Mouse (Mus musculus) ES-E14 (cell line): ENCODE measurements around the gene Slc36a2. TPM values are rescaled to one million over a fixed set of nuclear protein-coding genes. Genes with fewer than 3 reads are reported as not detected.

Source experiments
- DNase-seq: peaks from one replicate; pipeline ENCODE4 v3.0.0-alpha.2; 2013; ENCODE audit warnings: low read depth, low spot score
- H3K27ac ChIP-seq: 2 replicates; pipeline ENCODE4 v1.5.1; 2012; ENCODE audit warnings: low read depth, mild to moderate bottlenecking, low read length, moderate library complexity, mixed read lengths; ENCODE audit not compliant: poor library complexity, insufficient read depth, severe bottlenecking
- H3K36me3 ChIP-seq: 2 replicates; pipeline ENCODE4 v1.6.1; 2012; ENCODE audit warnings: mild to moderate bottlenecking, low read length, moderate library complexity, mixed read lengths; ENCODE audit not compliant: control insufficient read depth, poor library complexity, insufficient read depth, severe bottlenecking
- H3K4me1 ChIP-seq, 2 experiments: fragments of 150-350 bp in 1 of 2; sonication (generic) in 1 of 2; 2 replicates each; pipeline ENCODE4 v1.6.1; 2012; ENCODE audit warnings: low read length in 2 of 2, mild to moderate bottlenecking in 1 of 2, mixed read lengths in 1 of 2; ENCODE audit not compliant: control insufficient read depth in 2 of 2, insufficient read depth in 2 of 2, poor library complexity in 1 of 2
- H3K4me3 ChIP-seq, 2 experiments: fragments of 150-350 bp in 1 of 2; sonication (generic) in 1 of 2; 2 replicates each; pipeline ENCODE4 v1.5.1; 2012; ENCODE audit warnings: low read length in 2 of 2, low read depth in 1 of 2, mild to moderate bottlenecking in 1 of 2, mixed read lengths in 1 of 2; ENCODE audit not compliant: insufficient read depth in 1 of 2, poor library complexity in 1 of 2, severe bottlenecking in 1 of 2
- H3K9ac ChIP-seq: 2 replicates; pipeline ENCODE4 v1.6.1; 2012; ENCODE audit warnings: low read depth, mild to moderate bottlenecking, low read length, mixed read lengths; ENCODE audit not compliant: poor library complexity, insufficient read depth, severe bottlenecking
- H3K9me3 ChIP-seq: fragments of 150-350 bp; sonication (generic); 2 replicates; pipeline ENCODE4 v1.6.1; 2012; ENCODE audit warnings: low read depth, mild to moderate bottlenecking, low read length; ENCODE audit not compliant: control insufficient read depth, insufficient read depth
- CHD2 ChIP-seq: IDR thresholded peaks from 2 replicates; pipeline ENCODE4 v1.6.1; 2014; ENCODE audit warnings: mild to moderate bottlenecking, low read depth, low read length, inconsistent platforms
- HCFC1 ChIP-seq: IDR thresholded peaks from 2 replicates; pipeline ENCODE4 v1.6.1; 2012; ENCODE audit warnings: low read length, inconsistent platforms, borderline replicate concordance; ENCODE audit not compliant: insufficient read depth
- MAFK ChIP-seq: IDR thresholded peaks from 2 replicates; pipeline ENCODE4 v1.6.1; 2014; ENCODE audit warnings: mild to moderate bottlenecking, low read depth, low read length, inconsistent platforms; ENCODE audit not compliant: insufficient read depth
- ZC3H11A ChIP-seq: IDR thresholded peaks from 2 replicates; pipeline ENCODE4 v1.6.1; 2012; ENCODE audit warnings: low read depth, mild to moderate bottlenecking, inconsistent platforms, low read length, borderline replicate concordance
- ZNF384 ChIP-seq: IDR thresholded peaks from 2 replicates; pipeline ENCODE4 v1.6.1; 2012; ENCODE audit warnings: low read depth, low read length, inconsistent platforms
- in situ Hi-C, 2 experiments: fragments of 600-800 bp; cut with MboI; formaldehyde crosslinking; loops; one replicate each; pipeline ENCODE4 v1.15.1; 2025; ENCODE audit warnings: low sequenced_read_pairs in 2 of 2, inconsistent platforms in 1 of 2; ENCODE audit not compliant: unreplicated experiment in 2 of 2
- total RNA-seq: library from RNA; depleted of rRNA; stranded (reverse); fragments of 300-350 nt; gene quantifications from 2 replicates; pipeline ENCODE4 v1.2.3, GENCODE M21; 2012

The Slc36a2 gene
- total RNA-seq, 1 experiment: 0.09 TPM

DNA sequence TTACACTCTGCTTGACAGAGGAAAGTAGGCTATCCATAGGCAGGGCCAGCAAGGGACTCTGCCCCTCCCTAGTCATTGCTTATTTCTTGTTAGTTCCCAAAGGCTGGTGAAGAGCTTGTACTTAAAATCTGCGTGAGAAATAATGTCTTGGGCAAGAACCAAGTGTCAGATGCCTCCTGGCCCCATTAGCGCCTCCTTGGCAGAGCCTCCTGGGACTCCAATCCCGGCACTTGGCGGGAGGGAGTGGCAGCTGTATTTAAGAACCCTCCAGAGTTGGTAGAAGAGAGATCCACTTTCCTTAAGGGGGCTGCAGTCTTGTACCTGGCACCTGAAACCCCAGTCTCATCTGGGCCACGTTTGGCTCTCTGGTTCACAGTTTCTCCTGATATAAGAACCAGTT, 29.3 kb upstream of the Slc36a2 start:
- Histone ChIP-seq H3K4me1 (peaks cover 0 to 11% of the 10 kb centered on the region in 2 experiments; a peak in 2 of 4 replicates), H3K36me3 (no peaks in the 10 kb centered on the region; the same call in 1 of the 2 replicates), H3K9ac (no peak overlapping the region), H3K27ac (no peak overlapping the region), H3K4me3 (no peak overlapping the region), H3K9me3 (no peaks in the 10 kb centered on the region)
- in situ Hi-C loops: no loop called here
- TF ChIP-seq MAFK (no peak), ZNF384 (no peak), CHD2 (no peak), ZC3H11A (no peak), HCFC1 (no peak)
- DNase-seq: no peak

DNA sequence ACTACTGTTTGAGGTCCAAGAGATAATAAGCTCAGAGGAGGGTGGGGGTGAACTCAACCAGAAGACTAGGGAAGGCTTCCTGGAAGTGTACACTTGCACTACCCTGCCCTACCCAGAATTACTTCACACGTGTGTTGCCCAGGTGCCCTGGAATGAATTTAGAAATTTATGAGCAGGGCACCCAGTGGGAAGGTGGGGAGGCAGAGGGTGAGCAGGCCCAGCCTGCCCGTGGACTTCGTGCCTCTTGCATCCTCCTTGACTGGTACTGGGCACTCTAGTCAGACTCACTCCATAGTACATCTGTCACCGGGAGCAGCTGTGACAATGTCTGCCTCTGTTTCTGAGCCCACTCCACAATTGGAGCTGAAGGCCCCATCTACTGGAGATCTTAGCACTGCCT, 28.6 kb upstream of the Slc36a2 start:
- H3K9me3 ChIP-seq: no peaks in the 10 kb centered on the region
- in situ Hi-C loops: no loop called here

DNA sequence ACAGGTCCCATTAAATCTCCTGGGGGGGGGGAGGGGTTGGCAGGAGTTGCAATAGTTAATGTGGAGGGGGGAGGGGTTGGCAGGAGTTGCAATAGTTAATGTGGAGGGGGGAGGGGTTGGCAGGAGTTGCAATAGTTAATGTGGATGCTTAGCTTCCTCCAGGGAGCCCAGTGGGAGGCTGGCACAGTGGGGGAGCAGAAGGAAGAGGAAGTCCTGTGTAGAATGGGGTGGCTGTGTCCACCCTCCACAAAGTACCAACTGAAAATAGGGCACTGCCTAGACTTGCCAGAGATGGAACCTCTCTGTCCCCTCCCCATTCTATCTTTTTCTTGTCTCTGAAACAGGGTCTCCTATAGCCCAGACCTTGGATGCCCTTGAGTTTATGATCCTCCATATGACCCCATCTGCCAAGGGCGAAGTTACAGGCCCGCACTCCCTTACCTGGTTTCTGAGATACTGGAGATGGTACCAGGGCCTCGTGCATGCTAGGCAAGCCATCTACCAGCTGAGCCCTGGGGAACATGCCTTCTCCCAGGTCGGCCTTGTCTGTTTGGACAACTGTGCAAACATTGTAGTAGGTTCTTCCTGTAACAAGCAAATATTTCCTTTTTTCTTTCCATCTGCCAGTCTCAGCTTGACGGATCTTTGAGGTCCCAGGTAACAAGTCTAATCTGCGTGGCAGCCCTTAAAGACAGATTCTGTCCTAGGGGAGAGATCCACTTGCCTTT, 24.9 kb upstream of the Slc36a2 start:
- no peak overlapping the region for H3K27ac ChIP-seq
- in situ Hi-C loops: loop anchor here (10.0 kb wide), 1 partner anchor 175 kb away; no protein-coding TSS in a partner anchor

More for the DNA sequence above, 28.6 kb upstream of the Slc36a2 start:
- DNase-seq: no peak
- no peak overlapping the region for H3K4me3 ChIP-seq
- H3K4me1 ChIP-seq: peaks cover 0 to 11% of the 10 kb centered on the region in 2 experiments; a peak in 2 of 4 replicates
- no peak overlapping the region for H3K9ac ChIP-seq
- TF ChIP-seq ZNF384 (no peak), HCFC1 (no peak), ZC3H11A (no peak), CHD2 (no peak), MAFK (no peak)
- no peak overlapping the region for H3K27ac ChIP-seq
- no peaks in the 10 kb centered on the region for H3K36me3 ChIP-seq

DNA sequence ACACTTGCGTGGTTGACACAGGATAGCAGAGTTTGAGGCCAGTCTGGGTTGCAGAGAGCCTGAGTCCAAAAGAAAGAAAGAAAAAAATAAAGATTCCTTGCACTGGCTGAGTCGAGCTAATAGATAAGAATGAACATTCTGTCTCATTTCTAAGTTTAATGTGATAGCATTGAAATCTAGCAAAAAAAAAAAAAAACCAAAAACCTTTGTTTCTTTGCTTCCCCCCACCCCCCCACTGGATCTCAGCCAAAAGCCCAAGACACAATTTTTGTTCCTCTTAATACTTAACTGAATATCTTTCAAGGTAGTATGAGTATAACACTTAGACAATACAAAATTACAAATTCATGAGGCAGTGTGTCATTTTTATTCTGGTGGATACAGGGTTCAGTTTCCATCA, 24.2 kb upstream of the Slc36a2 start:
- Histone ChIP-seq H3K9me3 (no peaks in the 10 kb centered on the region), H3K36me3 (no peaks in the 10 kb centered on the region), H3K4me1 (peaks cover 0 to 11% of the 10 kb centered on the region in 2 experiments; a peak in 2 of 4 replicates), H3K27ac (no peak overlapping the region), H3K4me3 (no peak overlapping the region), H3K9ac (no peak overlapping the region)
- no peak for DNase-seq
- no peak for TF ChIP-seq CHD2
- TF ChIP-seq MAFK: no peak
- no peak for TF ChIP-seq ZC3H11A
- no peak for TF ChIP-seq HCFC1
- no peak for TF ChIP-seq ZNF384
- in situ Hi-C loops: loop anchor here (10.0 kb wide), 1 partner anchor 176 kb away; no protein-coding TSS in a partner anchor

More for the DNA sequence above, 24.9 kb upstream of the Slc36a2 start:
- Histone ChIP-seq H3K4me3 (no peak overlapping the region), H3K4me1 (peaks cover 0 to 11% of the 10 kb centered on the region in 2 experiments; a peak in 2 of 4 replicates), H3K9ac (no peak overlapping the region), H3K36me3 (no peaks in the 10 kb centered on the region), H3K9me3 (no peaks in the 10 kb centered on the region)
- TF ChIP-seq ZNF384: no peak
- no peak for TF ChIP-seq HCFC1
- TF ChIP-seq MAFK: no peak
- no peak for TF ChIP-seq ZC3H11A
- no peak for TF ChIP-seq CHD2
- DNase-seq: no peak
